Mouse (Mus musculus): ENCODE data around the gene Sorcs2.

DNA sequence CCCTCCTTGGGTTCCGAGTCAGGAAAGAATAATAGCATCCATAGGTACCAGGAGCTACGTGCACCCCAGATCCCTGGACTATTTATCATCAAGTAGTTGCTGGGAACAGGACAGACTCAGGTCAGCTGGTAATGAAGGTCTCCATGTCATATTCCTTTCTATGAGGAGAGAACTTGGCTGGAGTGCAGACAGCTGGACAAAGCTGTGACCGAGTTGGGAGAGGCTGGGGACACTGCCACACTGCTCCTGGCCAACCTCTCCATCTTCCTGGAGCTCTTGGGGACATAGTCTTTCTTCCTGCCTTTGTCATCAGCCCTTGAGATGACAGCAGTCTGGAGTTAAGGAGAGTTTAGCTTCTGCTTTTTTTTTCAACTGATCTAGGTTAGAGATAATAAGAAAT lies 428.1 kb downstream of the Sorcs2 start:
- no peak for TF ChIP-seq CTCF (IDR thresholded peaks at IDR 0.05; ENCODE audit: borderline replicate concordance, control insufficient read depth, extremely low read depth, insufficient read depth, low read length, poor library complexity)
- no peak for TF ChIP-seq POLR2A (IDR thresholded peaks at IDR 0.05; ENCODE audit: control insufficient read depth, extremely low read depth, insufficient read depth, low read length, poor library complexity)

Data from thymus, adult 2 months (tissue).